Mouse (Mus musculus) bone marrow macrophage, adult 2 months (primary cell): ENCODE results near the gene Tnik.

ENCODE experiments used
- CTCF ChIP-seq: IDR thresholded peaks from 2 replicates; pipeline ENCODE4 v1.5.1; 2012; ENCODE audit warnings: low read depth, mild to moderate bottlenecking, low read length, moderate library complexity
- POLR2A ChIP-seq: IDR thresholded peaks from 2 replicates; pipeline ENCODE4 v1.6.1; 2012; ENCODE audit warnings: mild to moderate bottlenecking, low read depth, low read length, borderline replicate concordance

GRCm38 (mm10) chr3:28369698-28370097 is 106.7 kb downstream of the Tnik start:
- TF ChIP-seq POLR2A (no peak), CTCF (no peak)
